Mouse (Mus musculus) lung, adult 18-20 months (tissue): ENCODE data around the gene S100a1.

Experiments
- DNase-seq, 2 experiments: peaks; one replicate each; pipeline ENCODE4 v3.0.0; 2022; ENCODE audit warnings: mixed read lengths in 2 of 2

Gene S100a1

GRCm38 (mm10) chr3:90508950-90509746 is 5.0 kb downstream of the S100a1 start, which contains the start of gene Chtop:
Chtop (minus strand) TSS chr3:90509498.
- peak; percentile 99 to 100 for DNase-seq

GRCm38 (mm10) chr3:90508287-90508949 is 5.8 kb downstream of the S100a1 start:
- no peak for DNase-seq

GRCm38 (mm10) chr3:90506362-90506761 is 7.8 kb downstream of the S100a1 start:
- peak in 1 of 2 experiments; percentile 54 for DNase-seq

GRCm38 (mm10) chr3:90505216-90505615 is 9.0 kb downstream of the S100a1 start:
- DNase-seq: no peak

GRCm38 (mm10) chr3:90503444-90503843 is 10.7 kb downstream of the S100a1 start:
- DNase-seq: no peak

GRCm38 (mm10) chr3:90497597-90497996 is 16.6 kb downstream of the S100a1 start:
- no peak for DNase-seq

GRCm38 (mm10) chr3:90495850-90496525 is 18.2 kb downstream of the S100a1 start:
- DNase-seq: no peak

- DNase-seq: no peak
These were observed 20.2 kb downstream of the S100a1 start for GRCm38 (mm10) chr3:90493831-90494540.

GRCm38 (mm10) chr3:90491350-90491749 is 22.8 kb downstream of the S100a1 start:
- peak; percentile 45 to 71 for DNase-seq

- DNase-seq: peak; percentile 96 to 97
These were observed 23.4 kb downstream of the S100a1 start, which contains the start of gene Snapin for GRCm38 (mm10) chr3:90490696-90491256. Snapin (minus strand) TSS chr3:90491033.

GRCm38 (mm10) chr3:90488576-90488975 is 25.6 kb downstream of the S100a1 start:
- no peak for DNase-seq

GRCm38 (mm10) chr3:90486998-90487397 is 27.2 kb downstream of the S100a1 start:
- DNase-seq: no peak

GRCm38 (mm10) chr3:90475831-90476611 is 38.2 kb downstream of the S100a1 start, which contains the start of gene Ilf2:
Ilf2 (plus strand) TSS chr3:90476126.
- DNase-seq: peak; percentile 96 to 97

- no peak for DNase-seq
These were observed 38.9 kb downstream of the S100a1 start for GRCm38 (mm10) chr3:90475151-90475830.

GRCm38 (mm10) chr3:90472213-90472612 is 42.0 kb downstream of the S100a1 start:
- DNase-seq: peak; percentile 48 to 66

GRCm38 (mm10) chr3:90467618-90468300 is 46.4 kb downstream of the S100a1 start:
- no peak for DNase-seq

- DNase-seq: peak; percentile 82 to 87
These were observed 47.9 kb downstream of the S100a1 start for GRCm38 (mm10) chr3:90466311-90466766.

GRCm38 (mm10) chr3:90465686-90466310 is 48.4 kb downstream of the S100a1 start, which contains the start of gene Npr1:
Npr1 (minus strand) TSS chr3:90465866.
- peak; percentile 73 to 80 for DNase-seq

GRCm38 (mm10) chr3:90465081-90465685 is 49.0 kb downstream of the S100a1 start:
- DNase-seq: peak; percentile 27 to 29
